Mouse (Mus musculus) thymus, postnatal 10 days (tissue): Measurements from ENCODE around the gene Olfr1032.
"Not testable (repeated sequence)": the region's sequence is repeated elsewhere in the genome, so short reads cannot be mapped to it uniquely, and the experiment has no call there.

Experiments
- DNase-seq, 2 experiments: peaks; one replicate each; pipeline ENCODE4 v3.0.0; 2021; ENCODE audit warnings: low spot score in 2 of 2

Gene Olfr1032

DNA sequence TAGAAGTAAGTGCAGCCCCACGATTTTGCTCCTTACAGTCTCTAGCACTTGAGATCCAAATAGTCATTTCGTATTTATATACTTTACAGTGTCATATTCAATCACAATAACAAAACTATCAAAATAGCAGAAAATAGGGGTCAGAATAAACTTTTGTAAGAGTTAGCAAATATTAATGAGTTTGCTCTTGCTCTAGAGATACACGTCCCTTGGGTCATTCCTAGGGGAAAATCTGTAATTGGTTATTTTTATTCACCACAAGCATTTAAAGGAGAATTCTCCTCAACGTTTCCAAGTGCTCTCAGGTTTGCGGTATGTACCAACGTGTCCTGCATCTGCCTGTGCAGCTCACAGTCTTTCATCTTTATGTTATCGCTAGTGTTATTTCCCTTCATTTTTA, at the start of gene Olfr1032:
TSS of gene Olfr1032 (plus strand) at position 301 of the 400 bp plus-strand sequence.
- no peak for DNase-seq

DNA sequence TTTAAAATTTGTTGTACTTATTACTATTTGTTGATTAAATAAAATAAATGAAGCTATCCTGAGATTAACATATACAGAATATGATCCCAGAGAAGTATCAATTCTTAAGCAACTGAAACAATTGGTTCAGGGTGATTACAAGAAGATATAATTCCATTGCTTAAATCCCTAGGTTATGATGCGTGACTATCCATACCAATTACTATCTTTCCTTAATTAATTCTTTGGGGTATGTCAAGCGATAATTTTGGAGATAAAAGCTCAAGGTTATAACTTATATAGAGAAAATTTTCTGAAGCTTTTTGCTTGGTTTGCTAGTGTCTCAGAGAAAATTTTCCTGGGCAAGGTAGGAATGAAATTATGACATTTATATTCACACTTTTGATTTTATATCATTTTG, 31.7 kb upstream of the Olfr1032 start, which contains the start of gene Olfr1029:
TSS of gene Olfr1029 (plus strand) at position 301 of the 400 bp plus-strand sequence.
- DNase-seq, result no peak

DNA sequence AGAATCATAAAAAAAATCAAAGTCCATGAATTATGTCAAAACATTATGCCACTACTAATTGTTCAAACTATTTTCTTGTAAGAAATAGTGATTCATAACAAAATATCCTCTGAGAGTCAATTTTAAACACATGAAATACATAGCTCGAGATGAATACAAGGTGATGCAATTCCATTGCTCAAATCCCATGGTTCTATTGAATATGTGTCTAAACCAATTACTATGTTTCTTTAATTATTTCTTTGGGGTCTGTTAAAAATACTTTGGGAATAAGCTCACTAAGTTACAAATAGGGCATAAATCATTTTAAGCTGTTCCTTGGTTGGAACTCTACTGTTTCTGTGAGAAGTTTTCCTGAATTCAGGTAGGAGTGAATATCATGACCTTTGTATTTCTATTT, 26.4 kb upstream of the Olfr1032 start, which contains the start of gene Olfr1030:
TSS of gene Olfr1030 (plus strand) at position 301 of the 400 bp plus-strand sequence.
- DNase-seq, result no peak

DNA sequence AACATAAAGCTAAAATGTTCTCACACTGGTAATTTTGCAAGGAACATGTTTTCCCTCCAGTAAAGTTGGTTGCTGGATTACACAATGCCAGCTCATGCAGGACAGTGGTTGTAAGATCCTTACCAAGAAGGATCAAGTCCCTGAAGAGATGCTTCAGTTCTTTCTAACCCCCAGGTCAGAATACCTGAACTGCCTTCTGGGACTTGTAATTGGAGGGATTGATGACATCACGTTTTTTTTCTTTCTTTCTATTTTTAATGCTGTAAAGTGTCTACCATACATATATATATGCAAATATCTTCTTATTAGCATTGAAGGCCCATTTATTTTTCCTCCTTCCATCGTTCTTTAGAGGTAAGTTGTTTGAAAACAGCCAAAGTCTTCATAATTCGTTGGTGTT, 15.3 kb upstream of the Olfr1032 start, which contains the start of gene Olfr1031:
TSS of gene Olfr1031 (plus strand) at position 301 of the 400 bp plus-strand sequence.
- DNase-seq, result no peak

GRCm38 (mm10) chr2:86020406-86020805, 15.1 kb downstream of the Olfr1032 start, which contains the start of gene Olfr1033:
Gene Olfr1033, plus strand, starts transcription at chr2:86020633.
- DNase-seq, result not testable (repeated sequence)

GRCm38 (mm10) chr2:86021518-86021917, 16.2 kb downstream of the Olfr1032 start:
- DNase-seq, result not testable (repeated sequence)

DNA sequence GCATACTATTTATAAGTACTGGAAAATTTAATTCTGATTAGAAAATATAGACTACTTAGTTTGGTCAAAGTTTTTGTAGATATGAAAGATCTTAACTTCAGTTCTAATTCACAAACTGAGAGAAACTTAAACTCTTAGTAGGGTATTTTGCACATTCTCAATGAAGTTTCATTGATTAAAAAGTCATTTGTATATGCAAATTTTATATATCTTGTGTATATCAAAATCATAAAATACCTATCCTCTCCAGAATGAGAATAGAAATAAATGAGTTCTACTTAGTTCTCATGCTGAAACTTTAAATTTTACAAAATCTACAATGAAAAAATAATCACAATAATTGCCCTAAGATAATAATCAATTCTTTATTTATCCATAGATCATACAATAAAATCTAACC, 40.2 kb downstream of the Olfr1032 start, which contains the start of gene Olfr1034:
TSS of gene Olfr1034 (plus strand) at position 301 of the 400 bp plus-strand sequence.
- no peak for DNase-seq

DNA sequence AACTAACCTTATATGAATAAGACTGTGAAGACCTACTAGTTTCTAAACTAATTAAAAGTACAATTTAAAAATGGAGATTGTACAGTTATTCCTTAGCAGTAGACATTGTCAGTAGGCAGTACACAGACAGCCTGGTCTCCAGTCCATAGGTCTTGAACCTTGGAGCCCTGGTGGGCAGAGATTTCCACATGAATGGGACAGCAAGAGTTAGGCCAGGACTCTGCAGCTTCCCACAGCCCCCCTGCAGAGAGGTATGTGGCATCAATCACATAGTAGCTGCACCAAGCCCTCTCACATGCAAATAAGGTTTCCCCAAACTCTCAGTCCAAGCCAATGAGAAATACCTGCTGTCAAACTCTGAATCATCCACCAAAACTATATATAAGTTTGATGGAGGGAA, 45.4 kb downstream of the Olfr1032 start:
- DNase-seq, result not testable (repeated sequence)
